Mouse (Mus musculus) brain, embryonic 18.5 days (tissue): Measurements from ENCODE around the gene Sri.

ENCODE experiments used
- DNase-seq: peaks from one replicate; pipeline ENCODE4 v3.0.0-alpha.2; 2012; ENCODE audit warnings: low read depth, low spot score

Sri gene

DNA sequence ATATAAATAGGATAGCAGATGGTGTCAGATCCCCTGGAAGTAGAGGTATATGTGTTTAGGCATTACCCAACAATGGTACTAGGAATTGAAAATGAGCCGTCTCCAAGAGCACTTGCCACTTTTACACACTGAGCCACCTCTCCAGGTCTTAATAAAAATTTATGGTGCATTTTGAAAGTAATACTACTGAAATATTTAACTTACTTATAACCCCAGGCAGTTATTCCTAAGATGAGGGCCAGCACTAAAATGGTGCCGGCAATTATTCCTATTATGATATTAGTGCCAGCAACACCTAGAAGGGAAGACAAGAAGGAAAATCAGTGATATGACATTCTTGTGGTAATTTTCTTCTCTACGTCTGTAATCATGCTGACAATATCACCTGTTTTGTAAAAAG lies 65.8 kb downstream of the Sri start:
- no peak for DNase-seq

DNA sequence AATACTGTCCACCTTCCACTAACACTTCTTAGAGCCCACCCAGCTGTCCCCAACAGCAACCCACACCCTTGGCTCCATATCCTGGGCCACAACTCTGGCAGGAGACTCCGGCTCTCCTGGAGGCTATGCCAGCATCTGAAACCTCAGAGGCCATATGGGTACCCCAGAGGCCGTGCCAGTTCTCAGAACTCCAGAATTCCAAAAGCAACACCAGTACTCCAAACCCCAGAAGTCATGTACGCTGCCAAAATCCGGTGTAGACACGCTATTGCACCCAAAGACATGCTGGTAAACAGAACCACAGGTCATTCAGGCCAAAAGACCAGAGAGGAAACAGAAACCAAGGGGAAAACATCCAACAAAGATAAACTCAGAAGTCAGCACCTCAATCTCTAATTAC lies 66.4 kb downstream of the Sri start:
- DNase-seq, result no peak

DNA sequence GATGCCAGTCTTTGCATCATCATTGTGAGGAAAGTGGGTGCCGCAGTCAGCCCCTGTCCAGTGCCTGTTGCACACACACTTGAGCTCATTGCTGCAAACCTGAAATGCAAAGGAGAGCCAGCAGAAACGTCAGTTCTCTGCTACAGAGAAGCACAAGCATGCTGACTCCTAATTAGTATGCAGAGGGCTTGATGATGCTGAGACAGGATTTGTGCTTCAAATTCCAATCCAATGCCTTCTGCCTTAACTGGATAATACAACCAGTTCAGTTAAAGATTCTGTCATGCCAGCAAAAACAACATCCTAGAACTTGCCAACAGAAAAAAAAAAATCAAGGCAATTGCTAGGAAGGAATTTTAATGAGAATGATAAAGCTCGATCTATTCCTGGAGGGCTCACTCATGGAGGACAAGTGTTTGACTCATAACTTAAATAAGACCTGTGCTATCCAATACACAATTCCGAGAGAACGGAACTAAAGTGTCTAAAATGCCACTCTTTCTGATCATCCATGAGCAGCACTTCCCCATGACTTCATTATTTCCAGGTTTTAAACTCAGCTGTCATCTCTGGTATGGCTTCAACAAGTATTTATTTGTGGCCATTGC lies 70.8 kb downstream of the Sri start:
- DNase-seq, result no peak
